Mouse (Mus musculus): ENCODE measurements around the gene Rbm39.
"Not testable (repeated sequence)": the region's sequence is repeated elsewhere in the genome, so short reads cannot be mapped to it uniquely, and the experiment has no call there.

The Rbm39 gene

DNA sequence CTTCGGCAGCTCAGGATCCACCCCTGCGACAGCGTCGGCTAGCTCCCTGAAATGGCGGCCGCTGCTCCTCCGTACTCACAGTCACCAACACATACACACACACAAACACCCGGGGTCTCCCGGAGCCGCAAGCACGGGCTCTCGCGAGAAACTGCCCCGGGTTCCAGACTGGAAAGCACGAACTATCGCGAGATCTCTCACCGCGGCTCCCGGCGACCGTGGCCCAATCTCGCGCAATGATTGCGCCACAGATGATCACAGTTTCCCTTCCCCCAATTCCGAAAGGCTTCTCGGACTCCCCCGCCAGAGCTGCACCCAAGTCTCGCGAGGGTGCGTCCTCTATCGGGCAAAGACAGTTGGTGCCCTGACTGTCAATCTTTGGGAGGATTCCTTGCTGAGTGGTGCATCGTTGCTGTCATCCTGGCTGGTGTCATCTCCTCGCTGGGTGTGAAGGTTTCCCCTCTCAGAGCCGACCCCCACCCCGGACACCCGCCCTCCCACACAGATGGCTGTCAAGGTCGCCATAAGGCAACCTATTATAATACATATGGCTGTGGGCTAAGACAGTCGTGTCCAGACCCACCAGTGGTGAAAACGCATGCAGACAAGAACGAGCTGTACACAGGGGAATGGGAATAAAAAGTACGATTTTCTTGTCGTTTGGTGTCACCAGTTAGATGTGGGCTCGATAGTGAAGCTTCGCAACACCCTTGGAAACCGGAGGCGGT is at the start of gene Rbm39:
Gene Rbm39 (minus strand): TSS at position 145 of the 728 bp plus-strand sequence.
- peak; percentile 100 for DNase-seq (ENCODE audit: low read depth, low spot score)

DNA sequence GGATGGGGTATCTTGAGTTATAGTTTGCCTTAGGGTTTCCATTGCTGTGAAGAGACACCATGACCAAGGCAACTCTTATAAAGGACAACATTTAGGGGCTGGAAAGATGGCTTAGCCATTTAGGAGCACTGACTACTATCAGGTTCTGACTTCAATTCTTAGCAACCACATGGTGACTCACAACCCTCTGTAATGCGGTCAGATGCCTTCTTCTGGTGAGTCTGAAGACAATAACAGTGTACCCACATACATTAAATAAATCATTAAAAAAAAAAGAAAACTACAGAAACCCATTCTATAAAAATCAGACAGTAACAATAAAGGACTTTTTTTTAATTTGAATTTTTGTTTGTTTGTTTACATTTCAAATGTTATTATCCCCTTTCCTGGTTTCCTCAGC is 49.1 kb upstream of the Rbm39 start:
- DNase-seq (ENCODE audit: low read depth, low spot score) = no peak

DNA sequence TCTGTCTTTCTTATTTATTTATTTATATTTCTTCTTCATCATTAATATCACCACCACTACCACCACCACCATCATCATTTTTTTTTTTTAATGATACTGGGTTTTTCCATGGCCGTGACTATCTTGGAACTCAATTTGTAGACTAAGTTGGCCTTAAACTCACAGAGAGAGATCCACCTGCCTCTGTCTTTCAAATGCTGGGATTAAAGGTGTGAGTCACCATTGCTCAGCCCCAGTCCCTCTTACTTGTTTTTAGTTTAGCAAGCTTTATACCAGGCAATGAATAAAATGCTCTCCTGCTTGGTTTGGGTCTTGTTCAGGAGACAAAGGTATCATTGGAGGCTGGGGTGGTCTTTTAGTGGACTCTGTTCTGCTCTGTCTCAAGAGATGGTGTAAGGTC is 47.7 kb upstream of the Rbm39 start:
- DNase-seq (ENCODE audit: low read depth, low spot score) = no peak

DNA sequence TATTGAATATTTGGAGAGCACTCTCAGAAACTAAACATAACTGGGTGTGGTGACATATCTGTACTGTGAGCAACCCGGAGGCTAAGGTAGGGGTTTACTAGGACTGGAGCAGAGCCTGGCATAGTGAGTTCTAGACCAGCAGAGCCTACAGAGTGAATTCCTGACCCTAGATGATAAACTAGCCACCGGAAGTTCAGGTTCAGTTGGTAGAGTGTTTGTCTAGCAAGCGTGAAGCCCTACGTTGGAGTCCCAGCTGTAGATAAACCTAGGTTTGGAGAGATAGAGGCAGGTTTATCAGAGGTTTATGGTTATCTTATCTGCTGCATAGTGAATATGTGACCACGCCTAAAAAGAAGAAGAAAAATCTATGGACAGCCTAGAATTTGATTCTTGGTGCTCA is 44.0 kb upstream of the Rbm39 start:
- no peak for DNase-seq (ENCODE audit: low read depth, low spot score)

DNA sequence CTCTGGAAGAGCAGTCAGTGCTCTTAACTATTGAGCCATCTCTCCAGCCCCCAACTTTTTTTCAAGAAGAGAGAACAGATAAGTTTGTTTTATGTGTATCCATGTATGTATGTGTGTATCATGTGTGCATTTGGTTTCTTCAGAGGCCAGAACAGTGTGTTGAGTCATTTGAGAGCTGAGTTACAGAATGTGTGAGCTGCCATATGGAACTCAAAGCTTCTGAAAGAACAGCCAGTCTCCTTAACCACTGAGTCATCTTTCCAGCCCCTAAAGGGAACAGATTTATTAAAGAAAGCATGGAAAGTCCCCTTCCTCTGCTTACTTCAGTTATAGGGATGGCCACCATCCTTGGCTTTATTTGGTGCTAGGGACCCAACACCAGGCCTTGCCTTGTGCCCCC is 42.1 kb upstream of the Rbm39 start:
- no peak for DNase-seq (ENCODE audit: low read depth, low spot score)

DNA sequence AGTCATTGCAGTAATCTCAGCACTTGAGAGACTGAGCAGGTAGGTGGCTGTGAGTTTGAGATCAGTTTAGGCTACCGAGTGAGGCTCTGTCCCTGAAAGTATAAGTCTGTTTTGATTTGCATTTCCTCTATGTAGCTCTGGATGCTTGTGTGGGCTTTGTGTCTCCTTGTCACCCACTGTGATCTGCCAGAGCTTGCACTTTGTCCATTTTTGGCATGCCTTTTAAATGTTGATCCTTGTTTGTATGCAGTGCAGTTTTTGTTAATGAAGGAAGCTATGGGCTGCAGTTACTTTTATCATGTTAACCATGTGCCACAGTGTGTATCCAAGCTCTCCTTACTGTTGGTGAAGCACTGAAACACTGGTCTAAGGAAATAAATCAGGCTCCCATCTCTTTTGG is 37.7 kb upstream of the Rbm39 start:
- DNase-seq (ENCODE audit: low read depth, low spot score) = peak; percentile 67

DNA sequence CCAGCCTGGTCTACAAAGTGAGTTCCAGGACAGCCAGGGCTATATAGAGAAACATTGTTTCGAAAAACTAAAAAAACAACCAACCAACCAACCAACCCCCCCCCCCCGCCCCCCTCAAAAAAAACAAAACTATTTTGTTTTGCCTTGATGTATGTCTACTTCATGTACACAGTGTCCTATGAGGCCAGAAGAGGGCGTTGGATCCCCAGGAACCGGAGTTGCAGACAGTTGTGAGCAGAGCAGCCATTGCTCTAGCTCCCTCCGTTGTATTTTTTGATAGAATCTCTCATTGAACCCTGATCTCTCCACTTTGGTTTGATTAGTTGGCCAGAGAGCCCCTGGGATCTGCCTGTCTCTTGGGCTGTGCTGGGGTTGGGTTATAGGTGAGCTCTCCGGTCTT is 23.9 kb upstream of the Rbm39 start:
- peak; percentile 65 for DNase-seq (ENCODE audit: low read depth, low spot score)

DNA sequence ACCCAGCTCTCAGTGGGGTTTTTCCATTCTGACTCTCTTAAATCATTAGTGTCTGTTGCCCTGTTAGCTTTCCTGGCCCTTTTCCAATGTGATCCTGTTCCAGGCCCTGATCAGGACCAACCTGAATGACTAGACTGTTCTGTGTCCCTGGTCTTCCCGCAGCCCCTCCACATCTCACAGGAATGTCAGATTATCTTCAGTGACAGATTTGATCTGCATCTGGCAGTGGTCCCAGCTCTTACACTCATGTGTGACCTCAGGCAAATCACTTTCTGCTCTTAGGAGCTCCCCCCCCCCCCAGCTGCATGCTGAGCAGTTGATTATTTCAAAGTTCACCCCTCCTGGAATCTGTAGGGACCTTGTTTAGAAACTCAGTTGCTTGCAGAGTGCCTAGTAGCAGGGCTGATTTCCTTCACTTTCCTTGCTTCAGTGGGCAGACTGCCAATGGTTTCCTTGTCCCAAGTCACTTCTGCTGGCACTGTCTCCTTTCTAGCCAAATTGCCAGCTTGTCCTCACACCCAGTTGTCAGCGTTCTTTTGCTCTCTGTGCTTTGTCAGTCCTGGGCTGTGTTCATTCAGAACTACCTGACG is 22.9 kb upstream of the Rbm39 start:
- DNase-seq (ENCODE audit: low read depth, low spot score) = no peak

DNA sequence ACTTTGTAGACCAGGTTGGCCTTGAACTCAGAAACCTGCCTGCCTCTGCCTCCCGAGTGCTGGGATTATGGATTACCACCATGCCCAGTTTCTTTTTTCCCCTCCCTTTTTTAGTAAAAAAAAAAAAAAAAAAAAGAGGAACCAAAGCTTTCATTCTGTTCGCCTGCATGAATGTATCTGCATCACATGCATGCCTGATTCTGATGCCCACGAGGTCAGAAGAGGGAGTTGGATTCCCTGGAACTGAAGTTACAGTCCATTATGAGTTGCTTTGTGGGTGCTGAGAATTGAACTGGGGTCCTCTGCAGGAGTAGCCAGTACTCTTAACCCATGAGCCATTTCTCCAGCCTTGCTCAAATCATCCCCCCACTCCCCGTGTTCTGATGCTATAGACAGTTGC is 21.4 kb upstream of the Rbm39 start:
- DNase-seq (ENCODE audit: low read depth, low spot score) = no peak

DNA sequence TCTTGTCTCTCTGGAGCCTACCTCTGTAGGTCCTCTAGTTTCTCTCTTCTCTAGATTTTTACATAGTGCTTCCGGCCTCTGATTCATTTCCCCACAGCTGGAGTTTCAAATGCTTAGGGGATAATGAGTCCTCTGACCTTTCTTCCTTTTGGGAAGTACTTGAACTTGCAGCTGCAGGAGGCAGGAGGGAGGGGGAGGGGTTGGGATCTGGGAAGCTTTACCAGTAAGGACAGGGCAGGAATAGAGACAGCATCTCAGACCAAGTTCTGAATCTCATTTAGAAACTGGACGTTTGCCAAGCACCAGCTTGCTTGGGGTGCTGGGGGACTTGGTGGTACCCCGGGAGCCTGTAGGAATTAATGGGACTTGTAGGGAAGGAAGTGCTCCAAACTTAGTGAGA is 19.9 kb upstream of the Rbm39 start:
- DNase-seq (ENCODE audit: low read depth, low spot score) = peak; percentile 94

DNA sequence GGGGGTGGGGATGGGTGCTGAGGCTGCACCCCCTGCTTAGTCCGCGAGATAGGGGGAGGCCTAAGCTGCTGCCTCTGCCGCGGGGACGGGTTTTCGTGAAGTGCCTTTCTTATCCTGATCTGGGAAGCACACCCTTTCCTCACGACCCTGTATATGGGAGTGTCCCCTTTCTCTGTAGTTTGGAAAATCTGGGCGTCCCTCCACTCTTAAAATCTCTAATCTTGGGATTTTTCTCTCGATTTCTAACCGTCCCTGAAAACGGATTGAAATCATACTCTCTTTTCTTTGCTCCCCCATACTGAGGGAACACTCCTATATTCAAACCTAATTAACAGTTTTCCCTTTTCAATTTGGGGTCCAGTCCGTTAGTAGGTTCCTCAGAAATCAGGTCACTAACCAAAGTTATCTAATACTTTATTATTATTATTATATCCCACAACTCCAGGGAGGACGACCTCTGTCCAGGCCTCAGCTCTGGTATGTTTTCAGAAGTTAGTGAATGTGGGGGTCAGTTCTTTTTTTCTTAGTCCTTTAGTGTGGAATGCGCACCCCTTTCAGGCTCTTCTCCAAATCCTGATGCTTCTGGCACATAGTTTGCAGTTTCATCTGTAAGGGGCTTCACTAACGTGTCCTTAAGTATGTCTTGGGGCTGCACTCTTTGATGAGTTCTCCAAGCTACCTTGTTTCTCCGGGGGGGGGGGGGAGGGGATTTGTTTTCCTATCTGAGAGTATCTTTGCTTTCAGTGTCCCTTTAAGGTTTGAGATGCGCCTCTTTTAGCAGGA is 17.3 kb upstream of the Rbm39 start:
- no peak for DNase-seq (ENCODE audit: low read depth, low spot score)

DNA sequence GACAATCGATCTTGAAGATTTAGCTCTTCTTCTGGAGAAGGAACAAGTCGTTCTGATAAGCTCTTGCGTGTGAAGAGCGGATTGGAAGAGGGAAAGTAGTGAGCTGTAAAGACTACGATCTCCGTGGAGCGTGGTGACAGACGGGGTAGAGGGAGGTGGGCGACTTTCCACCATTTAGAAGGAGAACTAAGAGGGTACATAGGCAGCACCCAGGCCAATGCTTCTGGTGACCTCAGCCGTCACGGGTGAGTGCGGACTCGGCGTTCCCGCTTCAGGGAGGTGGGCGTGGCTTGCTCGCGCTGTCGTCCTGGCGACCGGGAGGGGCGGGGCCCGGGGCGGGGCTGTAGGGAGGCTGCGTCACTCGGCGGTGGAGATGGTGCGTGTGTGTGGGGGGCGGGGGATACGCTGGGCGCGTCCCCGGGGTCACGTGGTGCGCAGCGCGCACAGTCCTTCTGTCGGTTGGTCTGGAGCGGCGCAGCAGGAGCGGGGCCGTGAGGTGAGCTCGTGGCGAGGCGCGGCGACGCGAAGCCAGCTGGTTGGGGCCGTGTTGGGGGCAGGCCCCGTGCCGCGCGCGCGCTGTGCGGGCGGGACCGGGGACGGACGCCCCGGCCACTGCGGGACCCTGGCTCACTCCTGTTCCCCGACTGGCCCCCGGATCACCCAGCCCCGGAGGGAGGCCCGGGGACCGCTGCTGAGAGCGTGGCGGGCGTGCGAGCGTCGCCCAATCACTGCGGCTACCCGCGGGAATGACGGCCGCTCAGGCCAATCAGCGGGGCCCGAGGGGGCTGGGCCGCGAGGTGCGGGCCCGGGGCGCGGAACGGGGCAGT is 16.5 kb upstream of the Rbm39 start, which contains the start of gene Phf20:
Gene Phf20 (plus strand): TSS at position 165 of the 827 bp plus-strand sequence.
- DNase-seq (ENCODE audit: low read depth, low spot score) = peak; percentile 99

DNA sequence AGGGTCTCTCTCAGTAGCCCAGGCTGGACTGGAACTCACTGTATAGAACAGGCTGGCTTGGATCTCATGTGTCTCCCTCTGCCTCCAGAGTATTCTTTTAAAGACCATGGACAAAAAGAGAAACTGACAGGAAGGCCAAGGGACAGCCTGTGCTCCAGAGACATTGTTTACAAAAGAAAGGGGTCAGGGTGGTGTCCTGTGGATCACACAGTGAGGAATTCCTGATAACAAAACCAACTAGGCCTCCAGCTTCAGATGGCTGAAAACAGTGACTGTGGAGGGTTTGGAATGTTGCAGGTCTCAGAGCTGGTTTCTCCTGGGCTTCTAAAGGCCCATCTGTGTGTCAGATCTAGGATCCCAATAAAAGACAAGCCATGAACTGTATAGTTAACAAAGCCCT is 14.5 kb upstream of the Rbm39 start:
- peak; percentile 77 for DNase-seq (ENCODE audit: low read depth, low spot score)

DNA sequence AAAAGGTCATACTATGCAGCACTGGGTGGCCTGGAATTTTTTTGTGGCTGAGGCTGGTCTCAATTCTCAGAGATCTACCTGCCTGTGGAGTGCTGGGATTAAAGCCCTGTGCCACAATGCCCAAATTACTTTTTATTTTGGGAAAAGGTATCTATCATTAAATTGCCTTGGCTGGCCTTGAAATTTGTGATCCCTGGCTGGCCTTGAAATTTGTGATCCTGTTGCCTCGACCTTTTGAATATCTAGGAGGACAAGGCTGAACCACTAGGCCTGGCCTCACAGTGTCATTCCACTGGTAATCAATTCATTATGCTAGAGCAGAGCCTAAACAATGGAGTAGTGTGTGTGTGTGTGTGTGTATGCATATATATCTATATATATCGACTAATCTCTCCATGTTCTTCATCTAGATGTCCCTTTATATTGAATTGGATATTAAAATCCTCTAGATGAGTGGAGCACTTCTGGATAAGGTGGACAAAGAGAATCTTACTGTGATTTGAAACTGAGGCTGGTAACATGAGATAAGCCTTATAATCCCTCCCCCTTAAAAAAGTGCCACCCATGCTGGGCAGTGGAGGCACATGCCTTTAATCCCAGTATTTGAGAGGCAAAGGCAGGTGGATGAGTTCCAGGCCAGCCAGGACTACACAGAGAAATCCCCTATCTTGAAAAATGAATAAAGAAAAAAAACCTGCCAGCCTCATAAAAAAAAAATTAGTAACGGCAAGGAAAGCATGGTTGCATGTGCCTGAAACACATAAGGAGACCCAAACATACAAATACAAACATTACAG is 13.2 kb upstream of the Rbm39 start:
- no peak for DNase-seq (ENCODE audit: low read depth, low spot score)

DNA sequence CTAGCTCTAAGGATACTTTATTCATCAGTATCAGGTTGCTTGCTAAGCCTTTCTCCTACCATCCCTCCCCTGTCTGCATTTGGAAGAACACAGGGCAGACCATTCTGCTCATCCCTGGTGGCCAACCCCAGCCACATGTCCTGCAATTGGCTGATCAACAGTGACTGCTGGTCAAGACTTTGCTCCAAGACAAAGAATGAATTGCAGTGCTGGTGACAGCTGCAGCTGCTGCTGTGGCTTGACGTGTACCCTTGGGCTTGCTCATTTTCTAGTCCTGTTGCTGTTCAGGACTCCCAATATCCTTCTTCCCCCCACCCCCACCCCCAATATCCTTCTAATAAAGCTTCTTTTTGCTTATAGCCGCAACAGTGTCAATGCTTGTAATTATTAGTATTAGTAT is 12.0 kb upstream of the Rbm39 start:
- DNase-seq (ENCODE audit: low read depth, low spot score) = no peak

DNA sequence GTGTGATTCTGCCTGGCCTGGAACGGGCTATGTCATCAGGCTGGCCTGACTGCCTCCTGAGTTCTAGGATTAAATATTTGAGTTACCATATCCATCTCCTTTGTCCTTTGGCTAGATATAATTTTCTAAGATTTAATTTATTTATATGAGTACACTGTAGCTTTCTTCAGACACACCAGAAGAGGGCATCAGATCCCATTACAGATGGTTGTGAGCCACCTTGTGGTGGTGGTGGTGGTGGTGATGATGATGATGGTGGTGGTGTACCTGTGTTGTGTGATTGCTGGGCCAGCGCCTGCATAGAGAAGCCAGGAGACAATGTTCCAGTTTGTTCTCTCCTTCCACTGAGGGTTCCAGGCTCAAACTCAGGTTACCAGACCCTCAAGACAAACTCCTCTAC is 11.5 kb upstream of the Rbm39 start:
- DNase-seq (ENCODE audit: low read depth, low spot score) = no peak

DNA sequence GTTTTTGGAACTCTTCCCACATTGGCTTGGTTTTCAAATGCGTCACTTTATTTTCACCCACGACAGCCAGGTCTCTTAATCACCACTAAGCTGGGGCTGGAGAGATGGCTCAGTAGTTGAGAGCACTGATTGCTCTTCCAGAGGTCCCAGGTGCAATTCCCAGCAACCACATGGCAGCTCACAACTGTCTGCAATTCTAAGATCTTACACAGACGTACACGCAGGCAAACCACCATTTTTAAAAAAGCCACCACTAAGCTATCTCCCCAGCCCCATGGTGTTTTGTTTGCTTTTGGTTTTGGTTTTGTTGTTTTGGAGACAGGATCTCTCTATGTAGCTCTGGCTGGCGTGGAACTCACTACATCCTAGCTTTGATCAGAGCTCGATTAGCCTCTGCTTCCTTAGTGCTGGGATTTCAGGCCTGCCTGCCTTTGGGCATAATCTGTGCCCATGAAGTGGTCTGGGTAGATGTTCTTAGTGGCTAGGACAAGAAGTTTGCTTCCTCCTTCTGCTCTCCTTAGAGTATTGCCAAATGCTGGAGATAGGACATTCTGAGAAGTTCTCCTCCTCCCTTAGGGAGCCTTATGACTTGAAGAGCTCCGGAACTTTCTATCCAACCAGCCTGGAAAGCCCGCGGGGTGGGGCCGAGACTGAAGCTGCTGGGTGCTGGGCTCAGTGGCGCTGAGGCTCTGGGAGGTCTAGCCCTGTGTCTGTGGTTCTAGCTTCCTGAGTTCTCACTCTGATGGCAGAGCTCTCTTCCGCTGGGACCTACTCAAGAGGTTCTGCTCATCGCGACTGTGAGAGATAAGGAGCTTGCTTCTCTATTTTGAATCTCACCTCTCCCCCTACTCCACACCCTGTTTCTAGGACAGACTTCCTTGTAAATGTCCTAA is 10.2 kb upstream of the Rbm39 start:
- no peak for DNase-seq (ENCODE audit: low read depth, low spot score)

DNA sequence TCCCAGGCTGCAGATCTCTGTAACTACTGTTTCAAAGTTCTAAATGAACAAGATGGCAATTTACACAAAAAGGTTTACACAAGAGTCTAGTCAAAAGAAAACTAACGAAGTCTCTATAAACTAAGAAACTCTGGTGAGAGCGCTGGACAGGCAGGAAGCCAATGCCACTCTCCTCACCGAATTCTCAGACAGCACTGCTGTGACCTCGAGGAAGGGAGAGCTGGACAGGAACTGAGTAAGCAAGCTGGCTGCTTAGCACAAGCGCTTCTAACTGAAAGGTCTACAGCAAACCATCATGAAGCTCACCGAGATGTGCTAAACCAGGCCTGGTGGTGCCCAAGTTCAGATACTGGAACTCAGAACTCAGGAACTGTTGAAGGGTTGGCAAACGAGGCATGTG is 9.2 kb upstream of the Rbm39 start:
- not testable (repeated sequence) for DNase-seq (ENCODE audit: low read depth, low spot score)

DNA sequence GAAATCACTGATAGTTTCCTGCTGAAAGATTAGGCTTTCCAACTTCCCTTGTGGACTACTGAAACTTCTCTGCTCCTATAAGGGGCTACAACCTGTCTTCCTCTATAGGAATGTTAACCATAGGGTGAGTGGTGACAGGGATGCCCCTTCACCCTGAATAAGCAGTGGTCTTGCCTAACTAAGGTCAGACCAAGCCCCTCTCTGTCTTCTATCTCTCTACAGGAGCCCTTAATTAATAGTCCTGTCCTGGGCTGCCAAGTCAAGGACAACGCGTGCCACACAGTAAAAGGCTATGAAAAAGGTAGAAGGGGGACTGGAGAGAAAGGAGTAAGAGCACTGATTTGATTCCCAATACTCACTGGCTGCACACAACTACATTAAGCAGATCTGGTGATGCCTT is 1.6 kb upstream of the Rbm39 start:
- DNase-seq (ENCODE audit: low read depth, low spot score) = no peak

Data from ZHBTc4 (cell line).